Mouse (Mus musculus): Measurements from ENCODE around the gene Rpl23a. TPM values are rescaled to one million over a fixed set of nuclear protein-coding genes. Genes with fewer than 3 reads are reported as not detected.
A peak's percentile ranks its signal among the peaks of the same experiment; 100 is the strongest.
"Not testable (repeated sequence)": the region's sequence is repeated elsewhere in the genome, so short reads cannot be mapped to it uniquely, and the experiment has no call there.

Gene Rpl23a
- total RNA-seq, 2 experiments from 2014 or later: 776 to 812 TPM

DNA sequence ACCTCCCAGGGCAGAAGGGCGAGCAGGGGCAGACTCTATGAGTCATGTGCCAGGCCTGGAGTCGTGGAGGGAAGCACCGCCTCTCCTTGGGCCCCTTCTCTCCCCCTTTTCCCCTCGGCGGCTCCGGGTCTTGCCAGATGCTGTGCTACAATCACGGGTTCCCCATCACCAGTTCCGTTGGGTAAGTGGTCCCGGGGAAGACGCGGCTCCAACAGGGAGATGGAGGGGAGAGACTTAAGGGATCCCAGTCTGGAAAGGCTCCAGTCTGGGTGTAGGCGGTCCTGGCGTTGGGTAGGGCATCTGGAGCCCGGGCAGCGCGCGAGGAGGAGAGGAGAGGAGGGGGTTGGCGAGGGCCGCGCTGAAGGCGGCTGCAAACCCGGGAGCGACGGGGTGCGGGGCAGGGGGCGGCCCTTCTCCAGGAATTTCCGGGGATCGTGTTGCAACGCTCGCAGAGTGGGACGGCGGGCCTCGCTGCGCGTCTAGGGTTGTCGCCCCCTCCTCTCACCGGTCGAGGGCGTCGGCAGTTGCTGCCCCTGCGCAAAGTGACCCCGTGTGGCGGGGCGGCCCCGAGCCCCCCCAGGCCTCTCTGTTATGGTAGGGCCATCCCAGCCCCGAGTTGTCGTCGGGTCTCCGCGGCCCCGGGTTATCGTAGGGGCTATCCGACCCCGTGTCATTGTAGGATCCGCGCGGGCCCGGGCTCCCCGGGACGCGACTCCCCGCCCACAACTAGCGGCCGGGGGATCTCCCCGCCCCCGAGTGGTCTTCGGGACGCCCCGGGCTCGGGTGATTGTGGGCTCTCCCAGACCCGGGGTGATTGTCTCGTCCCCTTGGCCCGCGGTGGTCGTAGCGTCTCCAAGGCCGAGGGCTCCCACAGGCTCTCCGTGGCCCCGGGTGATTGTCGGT is 5.2 kb upstream of the Rpl23a start, which contains the start of gene Rab34:
Gene Rab34 (plus strand): TSS at position 100 of the 903 bp plus-strand sequence.
- intact Hi-C loops (cut with DNase I): no loop called here
- peak; percentile 77 to 80 for DNase-seq

DNA sequence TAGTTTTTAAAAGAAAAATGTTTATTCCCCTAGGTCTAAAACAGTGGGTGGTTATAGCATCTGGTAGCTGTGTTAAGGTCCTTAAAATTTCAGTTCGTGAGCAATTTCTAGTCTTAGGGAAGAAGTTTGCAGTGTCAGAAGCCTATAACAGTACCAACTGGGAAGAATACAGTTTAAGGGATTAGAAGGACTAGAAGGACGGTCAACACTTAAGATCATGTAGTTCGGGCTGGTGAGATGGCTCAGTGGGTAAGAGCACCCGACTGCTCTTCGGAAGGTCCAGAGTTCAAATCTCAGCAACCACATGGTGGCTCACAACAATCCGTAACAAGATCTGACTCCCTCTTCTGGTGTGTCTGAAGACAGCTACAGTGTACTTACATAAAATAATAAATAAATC is 1.3 kb upstream of the Rpl23a start:
- DNase-seq; intact Hi-C loops (cut with DNase I): not testable (repeated sequence)

DNA sequence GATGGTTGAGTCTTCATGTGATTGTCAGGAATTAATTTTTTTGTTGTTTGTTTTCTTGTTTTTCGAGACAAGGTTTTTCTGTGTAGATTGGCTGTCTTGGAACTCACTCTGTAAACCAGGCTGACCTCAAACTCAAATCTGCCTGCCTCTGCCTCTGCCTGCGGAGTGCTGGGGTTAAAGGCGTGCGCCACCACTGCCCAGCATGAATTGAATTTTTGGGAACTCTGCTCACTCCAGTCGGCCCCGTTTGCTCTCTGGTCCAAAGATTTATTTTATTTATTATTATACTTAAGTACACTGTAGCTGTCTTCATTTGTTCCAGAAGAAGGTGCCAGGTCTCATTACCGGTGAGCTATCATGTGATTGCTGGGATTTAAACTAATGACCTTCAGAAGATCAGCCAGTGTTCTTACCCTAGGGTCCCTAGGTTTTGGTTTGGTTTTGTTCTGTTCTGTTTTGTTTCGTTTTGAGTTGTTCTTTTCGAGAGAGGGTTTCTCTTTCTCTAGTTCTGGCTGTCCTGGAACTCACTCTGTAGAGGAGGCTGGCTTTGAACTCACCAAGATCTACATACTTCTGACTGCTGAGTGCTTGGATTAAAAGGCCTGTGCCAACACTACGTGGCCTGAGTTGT is 615 bp upstream of the Rpl23a start:
- intact Hi-C loops (cut with DNase I): no loop called here
- DNase-seq: no peak

DNA sequence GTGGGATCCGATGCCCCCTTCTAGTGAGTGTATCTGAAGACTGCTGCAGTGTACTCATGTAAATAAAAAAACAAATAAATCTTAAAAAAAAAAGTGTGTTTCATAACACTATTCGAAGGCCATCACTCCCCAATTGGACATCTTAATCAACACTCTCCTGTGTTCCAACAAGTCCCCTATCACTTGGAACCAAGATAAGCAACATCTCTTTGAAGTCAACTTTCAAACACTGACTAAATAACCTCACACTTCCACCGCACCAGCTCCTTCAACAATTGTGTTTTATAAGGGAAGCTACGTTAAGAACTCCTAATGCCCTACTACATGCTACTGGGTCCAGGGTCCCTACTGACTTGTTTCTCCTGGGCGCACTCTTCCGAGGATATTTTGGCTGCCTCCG is 934 bp downstream of the Rpl23a start:
- no peak for DNase-seq
- intact Hi-C loops (cut with DNase I): no loop called here

DNA sequence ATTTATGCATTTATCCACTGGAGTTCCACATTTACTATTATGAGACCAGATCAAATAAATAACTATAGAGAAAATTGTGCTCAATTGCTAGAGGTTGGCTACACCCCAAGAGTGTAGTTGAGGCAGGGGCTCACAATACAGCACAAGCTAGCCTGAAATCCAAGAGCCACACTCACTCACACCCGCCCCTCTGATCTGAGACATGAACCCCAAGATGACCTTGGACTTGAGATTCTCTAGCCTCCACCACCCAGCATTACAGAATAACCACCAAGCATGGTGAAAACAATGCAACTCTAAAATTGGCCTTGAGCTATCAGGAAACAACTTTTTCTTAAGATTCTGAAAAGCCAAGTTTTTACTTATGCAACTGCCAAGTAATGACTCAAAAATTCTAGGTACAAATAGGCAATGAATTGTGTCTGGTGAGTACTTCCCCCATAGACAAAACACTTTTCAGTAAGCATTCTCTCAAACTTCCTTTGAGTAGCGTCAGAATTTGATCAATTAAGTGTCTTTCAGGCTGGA is 1.5 kb downstream of the Rpl23a start:
- no peak for DNase-seq
- intact Hi-C loops (cut with DNase I): no loop called here

DNA sequence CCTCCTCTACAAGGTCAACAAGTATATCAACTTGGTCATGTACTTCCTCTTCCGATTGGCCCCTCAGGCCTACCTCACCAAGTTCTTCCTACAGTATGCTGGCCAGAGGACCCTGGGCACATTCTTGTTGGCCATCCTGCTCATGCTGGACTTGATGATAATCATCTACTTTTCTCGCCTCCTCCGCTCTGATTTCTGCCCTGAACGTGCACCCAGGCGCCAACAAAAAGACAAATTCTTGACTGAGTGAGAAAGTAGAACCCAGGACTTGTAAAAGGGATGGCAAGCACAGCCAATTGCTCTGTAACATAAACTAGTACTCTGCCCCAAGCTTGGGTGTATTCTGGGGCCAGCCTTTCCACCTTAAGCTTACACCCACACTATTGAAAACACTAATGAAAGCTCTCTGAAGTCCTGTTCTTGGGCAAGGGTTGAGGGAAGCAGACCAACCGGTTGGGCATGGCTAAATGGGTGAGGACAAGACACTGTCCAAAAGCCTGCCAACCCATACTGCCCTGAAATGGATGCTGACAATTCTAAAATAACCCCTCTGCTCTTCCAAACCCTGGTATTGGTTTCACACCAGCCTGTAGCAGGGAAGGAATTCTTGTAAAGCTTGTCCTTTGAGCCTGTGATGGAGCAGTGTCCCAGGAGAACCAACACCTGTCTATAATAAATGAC is 3.2 kb downstream of the Rpl23a start:
- no peak for DNase-seq
- intact Hi-C loops (cut with DNase I): no loop called here

DNA sequence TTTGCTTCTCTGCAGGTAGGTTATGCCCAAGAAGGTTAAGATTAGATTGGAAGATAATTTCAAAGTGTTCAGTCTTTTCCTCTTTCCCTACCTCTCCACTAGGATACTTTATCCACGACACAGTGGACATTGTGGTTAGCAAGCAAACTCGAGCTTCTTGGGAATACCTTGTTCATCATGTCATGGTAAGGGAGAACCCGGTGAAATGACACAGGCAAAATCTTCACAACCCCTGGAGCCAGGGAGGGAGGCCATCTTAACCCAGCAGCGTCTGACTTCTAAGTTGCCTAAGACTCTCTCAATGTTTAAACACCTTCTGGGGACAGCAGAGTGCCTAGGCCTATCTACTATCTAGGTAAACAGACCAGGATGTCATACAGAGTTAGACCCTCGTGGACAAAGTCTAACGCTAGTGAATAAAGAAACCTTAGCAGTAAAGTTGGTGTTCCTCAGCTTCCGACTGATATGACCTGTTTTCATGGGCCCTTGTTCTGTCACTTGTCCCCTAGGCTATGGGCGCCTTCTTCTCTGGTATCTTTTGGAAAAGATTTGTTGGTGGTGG is 3.9 kb downstream of the Rpl23a start:
- intact Hi-C loops (cut with DNase I): loop anchor here (2.0 to 5.0 kb wide), 2 partner anchors 121 to 352 kb away; no protein-coding TSS in a partner anchor
- DNase-seq: no peak

DNA sequence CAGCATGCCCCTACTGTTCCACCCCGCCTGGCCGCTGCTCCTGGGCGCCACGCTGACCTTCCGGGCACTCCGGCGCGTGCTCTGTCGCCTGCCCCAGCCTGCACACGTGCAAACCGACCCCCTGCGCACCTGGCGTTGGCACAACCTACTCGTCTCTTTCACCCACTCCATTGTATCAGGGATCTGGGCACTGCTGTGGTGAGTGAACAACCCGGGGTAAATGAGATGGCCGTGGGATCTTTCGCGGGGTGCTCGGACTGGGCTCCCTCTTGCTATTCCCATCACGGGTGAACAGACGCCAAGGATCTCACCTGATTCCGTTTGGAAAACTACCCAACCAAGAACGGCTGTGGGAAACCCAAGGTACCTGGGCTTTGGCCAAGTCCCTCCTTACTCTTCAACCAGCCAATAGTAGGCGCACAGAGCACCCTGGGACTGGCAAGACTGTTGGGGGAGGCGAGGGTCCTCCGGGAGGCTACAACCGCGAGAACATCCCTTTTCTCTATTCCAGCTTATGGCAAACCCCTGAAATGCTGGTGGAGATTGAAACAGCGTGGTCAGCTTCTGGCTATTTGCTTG is 4.4 kb downstream of the Rpl23a start:
- intact Hi-C loops (cut with DNase I): loop anchor here (2.0 to 5.0 kb wide), 2 partner anchors 120 to 352 kb away; no protein-coding TSS in a partner anchor
- DNase-seq: peak; percentile 46 to 69

DNA sequence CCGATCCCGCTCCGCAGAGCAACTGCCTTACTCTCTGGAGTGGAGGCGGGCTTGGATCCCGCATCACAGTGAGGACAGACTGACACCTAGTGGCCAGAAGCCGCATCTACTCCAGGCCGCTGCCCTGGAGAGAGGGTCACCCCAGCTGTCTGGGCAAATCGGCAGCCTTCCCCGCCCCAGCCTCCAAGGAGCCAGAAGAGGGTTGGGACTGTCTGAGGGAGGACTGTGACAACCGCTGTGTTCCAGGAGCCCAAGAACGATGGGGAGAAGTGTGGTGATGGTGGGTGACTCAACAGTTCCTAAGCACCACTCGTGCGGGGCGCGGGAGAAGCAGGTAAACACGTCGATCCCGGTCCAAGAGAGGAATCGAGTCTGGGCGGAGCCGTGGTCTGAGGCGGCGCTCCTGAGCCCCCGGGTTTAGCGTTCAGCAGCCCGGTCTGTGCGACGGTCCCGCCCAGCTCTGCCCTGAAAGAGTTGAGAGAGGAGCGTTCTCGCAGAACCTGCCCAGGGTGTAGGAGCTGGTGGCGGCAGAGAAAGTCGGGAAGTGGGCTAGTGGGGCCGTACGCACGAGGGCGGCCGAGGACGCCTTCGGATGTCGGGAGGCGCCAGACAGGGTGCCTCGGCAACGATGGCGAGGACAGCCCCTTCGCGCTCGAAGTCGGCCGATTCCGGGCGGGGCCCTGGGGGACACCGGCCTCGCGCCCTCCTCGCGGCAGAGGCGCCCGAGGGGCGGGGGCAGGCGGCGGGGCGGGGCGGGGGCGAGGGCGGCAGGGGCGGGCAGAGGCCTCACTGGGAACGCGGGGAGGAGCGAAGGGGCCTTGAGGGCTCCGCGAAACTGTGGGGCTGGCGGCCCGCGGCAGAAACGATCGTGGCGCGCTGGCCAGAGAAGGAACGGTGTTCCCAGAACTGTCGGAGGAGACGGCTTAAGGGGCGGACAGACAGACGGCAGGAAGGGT is 5.2 kb downstream of the Rpl23a start:
- DNase-seq: peak; percentile 95 to 98
- intact Hi-C loops (cut with DNase I): loop anchor here (1.0 to 5.0 kb wide), 5 partner anchors 19 to 351 kb away; no protein-coding TSS in a partner anchor

DNA sequence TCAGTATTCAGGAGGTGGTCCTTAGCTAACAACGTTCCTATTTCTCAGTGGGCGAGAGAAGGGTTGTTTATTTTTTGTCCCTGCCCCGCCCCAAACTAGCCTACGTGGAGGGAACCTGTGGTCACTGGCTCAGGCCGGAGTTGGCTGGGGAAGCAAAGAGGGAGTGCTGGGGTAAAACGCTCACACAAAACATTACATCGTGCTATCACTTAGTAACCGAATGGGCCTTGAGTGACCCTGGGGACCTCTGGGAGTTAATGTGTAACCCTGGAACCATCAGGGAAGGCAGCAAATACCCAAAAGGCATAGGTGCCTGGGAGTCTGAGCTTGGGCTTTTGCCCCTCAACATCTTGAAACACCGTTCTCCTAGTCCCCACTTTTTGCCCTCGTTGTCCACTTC is 5.9 kb downstream of the Rpl23a start:
- intact Hi-C loops (cut with DNase I): loop anchor here (1.0 to 5.0 kb wide), 4 partner anchors 18 to 350 kb away; no protein-coding TSS in a partner anchor
- DNase-seq: peak in 1 of 2 experiments; percentile 37

DNA sequence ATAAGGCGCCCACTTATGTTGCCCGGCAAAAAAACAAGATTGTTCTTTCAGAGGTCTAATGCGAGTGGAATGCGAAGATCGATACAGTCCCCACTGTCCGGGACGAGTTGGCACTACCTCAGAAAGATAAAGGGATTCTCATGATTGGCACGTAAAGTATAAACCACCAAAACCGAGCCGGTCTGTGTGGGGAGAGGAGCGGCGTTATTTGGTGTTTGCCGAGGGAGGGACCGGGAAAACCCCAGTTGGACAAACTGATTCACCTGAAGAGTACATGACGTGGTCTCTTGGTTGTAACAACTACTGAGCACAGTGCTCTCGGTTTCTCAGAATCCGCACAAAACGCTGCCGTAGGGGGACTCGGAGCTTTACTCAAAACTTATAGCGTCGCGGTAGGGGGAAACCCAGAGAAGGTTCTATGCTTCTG is 6.5 kb downstream of the Rpl23a start:
- intact Hi-C loops (cut with DNase I): loop anchor here (1.0 to 5.0 kb wide), 4 partner anchors 18 to 350 kb away; no protein-coding TSS in a partner anchor

DNA sequence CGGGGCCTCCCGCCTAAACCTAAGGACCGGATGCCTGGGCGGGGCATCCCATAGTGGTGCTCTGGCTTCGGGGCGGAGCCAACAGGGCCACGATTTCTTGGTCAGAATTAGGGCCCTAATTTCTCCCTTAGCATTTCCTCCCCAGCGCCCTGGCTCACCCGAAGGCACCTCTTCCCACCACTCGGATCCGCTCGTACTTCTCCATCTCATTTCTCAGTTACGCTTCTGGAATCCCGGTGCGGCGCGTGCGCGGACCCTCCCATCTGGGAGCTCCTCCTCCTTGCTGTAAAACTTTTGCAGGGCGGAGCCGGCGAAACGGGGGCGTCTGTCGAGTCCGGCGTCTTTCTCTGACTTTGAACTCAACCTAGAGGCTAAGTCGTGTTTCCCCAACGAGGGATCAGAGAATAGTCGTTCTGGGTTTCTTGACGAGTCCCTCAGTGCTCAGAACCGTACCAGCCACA is 7.0 kb downstream of the Rpl23a start, which contains the start of the genes Nek8 and Tlcd1:
Gene Nek8 (minus strand): TSS at position 274 of the 461 bp plus-strand sequence.
Gene Tlcd1 (plus strand): TSS at position 310 of the 461 bp plus-strand sequence.
- peak; percentile 90 to 92 for DNase-seq
- intact Hi-C loops (cut with DNase I): loop anchor here (2.0 to 5.0 kb wide), 2 partner anchors 158 to 349 kb away; no protein-coding TSS in a partner anchor

More for the DNA sequence above, 6.5 kb downstream of the Rpl23a start:
- DNase-seq: no peak

DNA sequence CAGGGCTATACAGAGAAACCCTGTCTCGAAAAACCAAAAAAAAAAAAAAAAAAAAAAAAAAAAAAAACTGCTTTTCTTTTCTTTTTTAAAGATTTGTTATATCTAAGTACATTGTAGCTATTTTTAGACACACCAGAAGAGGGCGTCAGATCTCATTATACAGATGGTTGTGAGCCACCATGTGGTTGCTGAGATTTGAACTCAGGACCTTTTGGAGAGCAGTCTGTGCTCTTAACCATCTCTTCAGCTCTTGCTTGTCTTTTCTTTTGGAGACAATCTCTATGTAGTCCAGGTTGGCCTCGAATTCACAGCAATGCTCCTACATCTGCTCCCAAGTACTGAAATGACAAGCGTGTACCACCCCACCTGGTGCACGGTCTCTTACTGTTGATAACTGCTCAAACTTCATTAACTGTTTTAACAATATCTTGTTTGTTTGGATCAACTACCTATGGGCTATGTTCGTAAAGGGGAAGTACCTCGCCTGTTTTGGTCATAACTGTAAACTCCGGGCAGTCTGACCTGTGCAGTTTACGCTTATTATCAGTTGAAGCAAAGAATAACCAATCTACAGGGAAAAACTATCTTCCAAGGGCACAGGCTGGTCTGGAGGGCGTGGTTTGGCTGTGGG is 7.5 kb downstream of the Rpl23a start:
- no peak for DNase-seq
- intact Hi-C loops (cut with DNase I): loop anchor here (2.0 to 5.0 kb wide), 2 partner anchors 157 to 349 kb away; no protein-coding TSS in a partner anchor

DNA sequence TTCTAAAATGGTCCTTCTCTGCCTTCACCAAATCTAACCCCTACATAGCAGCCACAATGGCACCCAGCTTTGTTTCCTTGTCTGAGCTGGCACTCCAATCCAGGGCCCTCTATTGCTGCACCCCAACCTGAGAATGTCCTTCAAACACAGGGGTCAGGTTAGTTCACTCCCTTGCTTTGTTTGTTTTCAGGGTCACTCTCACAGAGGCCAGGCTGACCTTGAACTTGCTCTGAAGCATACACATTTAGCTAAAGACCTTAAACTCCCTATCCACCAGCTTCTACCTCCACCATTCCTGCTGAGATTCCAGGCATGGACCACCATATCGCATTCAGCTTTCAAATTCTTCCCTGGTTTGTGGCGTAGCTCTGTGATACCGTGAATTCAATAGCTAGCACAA is 8.9 kb downstream of the Rpl23a start:
- intact Hi-C loops (cut with DNase I): no loop called here
- DNase-seq: no peak

DNA sequence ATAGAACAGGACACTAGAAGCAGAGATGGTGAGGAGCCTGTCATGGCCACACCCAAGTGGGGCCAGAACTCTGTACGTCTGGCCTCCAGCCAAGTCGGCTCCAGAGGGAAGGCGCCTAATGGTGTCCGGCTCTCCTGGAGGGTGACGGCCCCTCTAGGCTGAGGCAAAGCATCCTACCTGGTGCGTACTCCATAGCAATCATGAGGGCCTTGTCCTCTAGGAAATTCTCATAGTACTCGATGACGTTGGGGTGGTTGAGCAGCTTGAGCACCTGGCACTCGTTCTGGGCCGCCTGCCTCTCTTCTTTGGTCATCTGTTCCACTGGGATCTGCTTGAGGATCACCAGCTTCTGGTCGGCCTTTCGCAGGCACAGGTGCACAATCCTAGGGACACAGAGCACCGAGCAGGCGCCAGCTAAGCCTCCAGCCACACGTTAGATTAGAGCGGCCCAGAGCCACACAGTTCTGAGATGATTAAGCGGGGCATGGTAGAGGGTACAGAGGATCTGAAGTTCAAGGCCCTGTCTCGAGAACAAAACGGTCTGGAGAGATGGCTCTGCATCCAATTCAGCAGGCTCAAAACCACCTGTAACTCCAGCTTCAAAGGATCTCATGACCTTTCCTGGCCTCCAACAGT is 10.5 kb downstream of the Rpl23a start:
- DNase-seq: no peak
- intact Hi-C loops (cut with DNase I): no loop called here

DNA sequence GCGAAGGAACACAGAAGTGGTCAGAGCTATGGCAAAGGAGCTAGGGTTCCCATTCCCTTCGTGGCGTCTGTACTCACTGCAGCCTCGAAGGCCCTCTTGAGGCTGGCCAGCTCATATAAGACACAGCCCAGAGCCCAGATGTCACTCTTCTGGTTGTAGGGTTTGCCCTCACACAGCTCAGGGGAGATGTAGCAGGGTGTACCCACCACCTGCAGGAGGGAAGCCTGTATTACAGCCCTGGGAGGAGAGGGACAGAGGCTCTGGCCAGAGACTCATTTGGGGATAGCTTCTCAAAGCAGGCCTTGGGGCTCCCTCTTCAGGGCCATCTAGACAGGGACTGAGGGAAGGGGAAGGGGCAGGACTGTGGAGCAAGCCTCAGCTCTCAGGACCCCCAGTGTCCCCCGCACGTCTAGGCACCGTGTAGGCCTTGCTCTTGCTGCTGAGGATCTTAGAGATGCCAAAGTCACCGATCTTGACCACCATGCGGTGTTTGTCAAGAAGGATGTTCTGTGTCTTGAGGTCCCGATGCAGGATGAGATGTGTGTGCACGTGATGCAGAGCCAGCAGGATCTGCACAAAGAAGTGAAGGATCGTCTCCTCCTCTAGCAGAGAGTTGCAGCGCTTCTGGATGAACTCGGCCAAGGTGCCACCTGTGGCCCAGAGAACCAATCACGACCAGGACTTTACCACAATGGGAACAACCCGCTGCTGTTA is 11.2 kb downstream of the Rpl23a start:
- intact Hi-C loops (cut with DNase I): no loop called here
- no peak for DNase-seq

DNA sequence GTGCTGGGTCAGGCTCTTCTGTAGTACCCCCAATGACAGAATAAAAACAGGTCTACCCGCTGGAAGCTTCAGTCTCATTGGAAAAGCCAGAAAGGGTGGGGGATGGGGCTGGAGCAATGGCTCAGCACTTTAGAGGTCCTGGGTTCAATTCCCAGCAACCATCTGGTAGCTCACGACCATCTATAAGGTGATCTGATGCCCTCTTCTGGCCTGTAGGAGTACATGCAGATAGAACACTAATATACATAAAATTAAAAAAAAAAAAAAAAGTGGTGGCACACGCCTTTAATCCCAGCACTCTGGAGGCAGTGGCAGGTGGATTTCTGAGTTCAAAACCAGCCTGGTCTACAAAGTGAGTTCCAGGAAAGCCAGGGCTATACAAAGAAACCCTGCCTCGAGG is 12.1 kb downstream of the Rpl23a start:
- DNase-seq: no peak
- intact Hi-C loops (cut with DNase I): no loop called here

Data from heart, postnatal 14 days (tissue).